Mouse (Mus musculus): ENCODE measurements around the gene Plin4. TPM values are rescaled to one million over a fixed set of nuclear protein-coding genes. Genes with fewer than 3 reads are reported as not detected.

Plin4 gene
- polyA plus RNA-seq, 1 experiment, result 3.0 TPM

GRCm38 (mm10) chr17:56121826-56122225 lies 12.2 kb upstream of the Plin4 start, which contains the start of gene Lrg1:
Gene Lrg1 (minus strand): TSS chr17:56122001.
- peaks cover 4% of the 10 kb centered on the region; the same call in 1 of the 2 replicates for H3K4me1 ChIP-seq (ENCODE audit: control insufficient read depth, insufficient read depth, insufficient read length)
- DNase-seq (ENCODE audit: low read depth in 1 of 2, low spot score in 2 of 2), result no peak
- TF ChIP-seq CTCF (IDR thresholded peaks at IDR 0.05; ENCODE audit: extremely low read depth, insufficient read depth, insufficient read length, insufficient replicate concordance) (no peak), POLR2A (IDR thresholded peaks at IDR 0.05; ENCODE audit: low read depth, low read length) (no peak)
- no peaks in the 10 kb centered on the region for H3K36me3 ChIP-seq (ENCODE audit: control insufficient read depth, insufficient read depth, low read length)
- peaks cover 17% of the 10 kb centered on the region for H3K27me3 ChIP-seq (ENCODE audit: control insufficient read depth, insufficient read depth, low read length)
- no peak within 1 kb of the TSS for H3K4me3 ChIP-seq (ENCODE audit: extremely low read depth, insufficient read depth, insufficient read length)
- peak within 1 kb of the TSS; percentile 52 for H3K27ac ChIP-seq (ENCODE audit: insufficient read depth, low read length)
- WGBS, result 40% methylated on average over 2 of the region's 2 CpGs

GRCm38 (mm10) chr17:56119981-56120880 lies 10.6 kb upstream of the Plin4 start:
- Histone ChIP-seq H3K4me1 (ENCODE audit: control insufficient read depth, insufficient read depth, insufficient read length) (peaks cover 4% of the 10 kb centered on the region; the same call in 1 of the 2 replicates), H3K4me3 (ENCODE audit: extremely low read depth, insufficient read depth, insufficient read length) (no peak overlapping the region; the same call in 1 of the 2 replicates), H3K36me3 (ENCODE audit: control insufficient read depth, insufficient read depth, low read length) (no peaks in the 10 kb centered on the region), H3K27me3 (ENCODE audit: control insufficient read depth, insufficient read depth, low read length) (peaks cover 17% of the 10 kb centered on the region), H3K27ac (ENCODE audit: insufficient read depth, low read length) (peak overlapping the region; percentile 1; the same call in 1 of the 2 replicates)
- DNase-seq (ENCODE audit: low read depth in 1 of 2, low spot score in 2 of 2), result no peak
- TF ChIP-seq POLR2A (IDR thresholded peaks at IDR 0.05; ENCODE audit: low read depth, low read length) (no peak), CTCF (IDR thresholded peaks at IDR 0.05; ENCODE audit: extremely low read depth, insufficient read depth, insufficient read length, insufficient replicate concordance) (no peak)
- WGBS, result 9% methylated on average over 66 of the region's 66 CpGs

GRCm38 (mm10) chr17:56119431-56119830 lies 9.8 kb upstream of the Plin4 start:
- DNase-seq (ENCODE audit: low read depth in 1 of 2, low spot score in 2 of 2), result no peak
- Histone ChIP-seq H3K27ac (ENCODE audit: insufficient read depth, low read length) (no peak overlapping the region), H3K4me3 (ENCODE audit: extremely low read depth, insufficient read depth, insufficient read length) (no peak overlapping the region), H3K36me3 (ENCODE audit: control insufficient read depth, insufficient read depth, low read length) (no peaks in the 10 kb centered on the region), H3K27me3 (ENCODE audit: control insufficient read depth, insufficient read depth, low read length) (peaks cover 17% of the 10 kb centered on the region), H3K4me1 (ENCODE audit: control insufficient read depth, insufficient read depth, insufficient read length) (peaks cover 4% of the 10 kb centered on the region; the same call in 1 of the 2 replicates)
- TF ChIP-seq CTCF (IDR thresholded peaks at IDR 0.05; ENCODE audit: extremely low read depth, insufficient read depth, insufficient read length, insufficient replicate concordance) (no peak), POLR2A (IDR thresholded peaks at IDR 0.05; ENCODE audit: low read depth, low read length) (no peak)
- 33% methylated on average over 12 of the region's 12 CpGs for WGBS

GRCm38 (mm10) chr17:56117251-56117710 lies 7.7 kb upstream of the Plin4 start, which contains the start of gene Plin5:
Gene Plin5 (minus strand): TSS chr17:56117596.
- Histone ChIP-seq H3K4me3 (ENCODE audit: extremely low read depth, insufficient read depth, insufficient read length) (no peak within 1 kb of the TSS), H3K27ac (ENCODE audit: insufficient read depth, low read length) (no peak within 1 kb of the TSS), H3K4me1 (ENCODE audit: control insufficient read depth, insufficient read depth, insufficient read length) (peaks cover 4% of the 10 kb centered on the region; the same call in 1 of the 2 replicates), H3K27me3 (ENCODE audit: control insufficient read depth, insufficient read depth, low read length) (peaks cover 13% of the 10 kb centered on the region), H3K36me3 (ENCODE audit: control insufficient read depth, insufficient read depth, low read length) (no peaks in the 10 kb centered on the region)
- TF ChIP-seq POLR2A (IDR thresholded peaks at IDR 0.05; ENCODE audit: low read depth, low read length) (no peak), CTCF (IDR thresholded peaks at IDR 0.05; ENCODE audit: extremely low read depth, insufficient read depth, insufficient read length, insufficient replicate concordance) (no peak)
- 4% methylated on average over 27 of the region's 27 CpGs for WGBS
- no peak for DNase-seq (ENCODE audit: low read depth in 1 of 2, low spot score in 2 of 2)

- no peak overlapping the region for H3K4me3 ChIP-seq (ENCODE audit: extremely low read depth, insufficient read depth, insufficient read length)
- H3K27me3 ChIP-seq (ENCODE audit: control insufficient read depth, insufficient read depth, low read length), result peaks cover 13% of the 10 kb centered on the region
- no peak for TF ChIP-seq POLR2A (IDR thresholded peaks at IDR 0.05; ENCODE audit: low read depth, low read length)
- TF ChIP-seq CTCF (IDR thresholded peaks at IDR 0.05; ENCODE audit: extremely low read depth, insufficient read depth, insufficient read length, insufficient replicate concordance), result no peak
- WGBS, result 78% methylated on average over 10 of the region's 10 CpGs
- peaks cover 4% of the 10 kb centered on the region; the same call in 1 of the 2 replicates for H3K4me1 ChIP-seq (ENCODE audit: control insufficient read depth, insufficient read depth, insufficient read length)
- H3K36me3 ChIP-seq (ENCODE audit: control insufficient read depth, insufficient read depth, low read length), result no peaks in the 10 kb centered on the region
- H3K27ac ChIP-seq (ENCODE audit: insufficient read depth, low read length), result no peak overlapping the region
- DNase-seq (ENCODE audit: low read depth in 1 of 2, low spot score in 2 of 2), result no peak
These were observed 6.6 kb upstream of the Plin4 start for GRCm38 (mm10) chr17:56116193-56116592.

- TF ChIP-seq CTCF (IDR thresholded peaks at IDR 0.05; ENCODE audit: extremely low read depth, insufficient read depth, insufficient read length, insufficient replicate concordance) (no peak), POLR2A (IDR thresholded peaks at IDR 0.05; ENCODE audit: low read depth, low read length) (no peak)
- no peak overlapping the region for H3K4me3 ChIP-seq (ENCODE audit: extremely low read depth, insufficient read depth, insufficient read length)
- H3K27ac ChIP-seq (ENCODE audit: insufficient read depth, low read length), result no peak overlapping the region
- no peak for DNase-seq (ENCODE audit: low read depth in 1 of 2, low spot score in 2 of 2)
- H3K27me3 ChIP-seq (ENCODE audit: control insufficient read depth, insufficient read depth, low read length), result peaks cover 3% of the 10 kb centered on the region
- H3K36me3 ChIP-seq (ENCODE audit: control insufficient read depth, insufficient read depth, low read length), result no peaks in the 10 kb centered on the region
- peaks cover 4% of the 10 kb centered on the region; the same call in 1 of the 2 replicates for H3K4me1 ChIP-seq (ENCODE audit: control insufficient read depth, insufficient read depth, insufficient read length)
- WGBS, result 91% methylated on average over 3 of the region's 3 CpGs
These were observed 3.1 kb upstream of the Plin4 start for GRCm38 (mm10) chr17:56112743-56113142.
